Mouse (Mus musculus) ES-E14 (cell line): ENCODE measurements at regions not wholly inside any gene's neighbourhood (a gene's known extent, or its start where the extent isn't known, plus 50 kb on each side); places are given as distances from the start of the nearest gene placed in this dataset.

Source experiments
- DNase-seq: peaks from one replicate; pipeline ENCODE4 v3.0.0-alpha.2; 2013; ENCODE audit warnings: low read depth, low spot score
- H3K27ac ChIP-seq: 2 replicates; pipeline ENCODE4 v1.5.1; 2012; ENCODE audit warnings: low read depth, mild to moderate bottlenecking, low read length, moderate library complexity, mixed read lengths; ENCODE audit not compliant: poor library complexity, insufficient read depth, severe bottlenecking
- H3K36me3 ChIP-seq: 2 replicates; pipeline ENCODE4 v1.6.1; 2012; ENCODE audit warnings: mild to moderate bottlenecking, low read length, moderate library complexity, mixed read lengths; ENCODE audit not compliant: control insufficient read depth, poor library complexity, insufficient read depth, severe bottlenecking
- H3K4me1 ChIP-seq, 2 experiments: fragments of 150-350 bp in 1 of 2; sonication (generic) in 1 of 2; 2 replicates each; pipeline ENCODE4 v1.6.1; 2012; ENCODE audit warnings: low read length in 2 of 2, mild to moderate bottlenecking in 1 of 2, mixed read lengths in 1 of 2; ENCODE audit not compliant: control insufficient read depth in 2 of 2, insufficient read depth in 2 of 2, poor library complexity in 1 of 2
- H3K4me3 ChIP-seq, 2 experiments: fragments of 150-350 bp in 1 of 2; sonication (generic) in 1 of 2; 2 replicates each; pipeline ENCODE4 v1.5.1; 2012; ENCODE audit warnings: low read length in 2 of 2, low read depth in 1 of 2, mild to moderate bottlenecking in 1 of 2, mixed read lengths in 1 of 2; ENCODE audit not compliant: insufficient read depth in 1 of 2, poor library complexity in 1 of 2, severe bottlenecking in 1 of 2
- H3K9ac ChIP-seq: 2 replicates; pipeline ENCODE4 v1.6.1; 2012; ENCODE audit warnings: low read depth, mild to moderate bottlenecking, low read length, mixed read lengths; ENCODE audit not compliant: poor library complexity, insufficient read depth, severe bottlenecking
- H3K9me3 ChIP-seq: fragments of 150-350 bp; sonication (generic); 2 replicates; pipeline ENCODE4 v1.6.1; 2012; ENCODE audit warnings: low read depth, mild to moderate bottlenecking, low read length; ENCODE audit not compliant: control insufficient read depth, insufficient read depth
- CHD2 ChIP-seq: IDR thresholded peaks from 2 replicates; pipeline ENCODE4 v1.6.1; 2014; ENCODE audit warnings: mild to moderate bottlenecking, low read depth, low read length, inconsistent platforms
- HCFC1 ChIP-seq: IDR thresholded peaks from 2 replicates; pipeline ENCODE4 v1.6.1; 2012; ENCODE audit warnings: low read length, inconsistent platforms, borderline replicate concordance; ENCODE audit not compliant: insufficient read depth
- MAFK ChIP-seq: IDR thresholded peaks from 2 replicates; pipeline ENCODE4 v1.6.1; 2014; ENCODE audit warnings: mild to moderate bottlenecking, low read depth, low read length, inconsistent platforms; ENCODE audit not compliant: insufficient read depth
- ZC3H11A ChIP-seq: IDR thresholded peaks from 2 replicates; pipeline ENCODE4 v1.6.1; 2012; ENCODE audit warnings: low read depth, mild to moderate bottlenecking, inconsistent platforms, low read length, borderline replicate concordance
- ZNF384 ChIP-seq: IDR thresholded peaks from 2 replicates; pipeline ENCODE4 v1.6.1; 2012; ENCODE audit warnings: low read depth, low read length, inconsistent platforms
- in situ Hi-C, 2 experiments: fragments of 600-800 bp; cut with MboI; formaldehyde crosslinking; loops; one replicate each; pipeline ENCODE4 v1.15.1; 2025; ENCODE audit warnings: low sequenced_read_pairs in 2 of 2, inconsistent platforms in 1 of 2; ENCODE audit not compliant: unreplicated experiment in 2 of 2

- no peaks in the 10 kb centered on the region for H3K9me3 ChIP-seq
- H3K9ac ChIP-seq: no peak overlapping the region
- in situ Hi-C loops: no loop called here
- no peaks in the 10 kb centered on the region for H3K36me3 ChIP-seq
- no peak overlapping the region for H3K27ac ChIP-seq
- no peak for DNase-seq
- no peak overlapping the region for H3K4me3 ChIP-seq
- TF ChIP-seq HCFC1: no peak
- TF ChIP-seq ZC3H11A: no peak
- no peak for TF ChIP-seq MAFK
- TF ChIP-seq CHD2: no peak
- no peak for TF ChIP-seq ZNF384
- no peaks in the 10 kb centered on the region for H3K4me1 ChIP-seq
Measured at GRCm38 (mm10) chr5:40045288-40045687, 290.0 kb upstream of the Hs3st1 start.

- Histone ChIP-seq H3K9ac (no peak overlapping the region), H3K36me3 (no peaks in the 10 kb centered on the region), H3K27ac (no peak overlapping the region), H3K4me1 (no peaks in the 10 kb centered on the region), H3K9me3 (no peaks in the 10 kb centered on the region), H3K4me3 (no peak overlapping the region)
- TF ChIP-seq CHD2 (no peak), MAFK (no peak), ZC3H11A (no peak)
- DNase-seq: no peak
- in situ Hi-C loops: no loop called here
Measured at GRCm38 (mm10) chr5:40034452-40034851, 279.2 kb upstream of the Hs3st1 start.

GRCm38 (mm10) chr5:40033686-40034085 is 278.4 kb upstream of the Hs3st1 start:
- in situ Hi-C loops: no loop called here
- Histone ChIP-seq H3K4me3 (no peak overlapping the region), H3K36me3 (no peaks in the 10 kb centered on the region), H3K4me1 (no peaks in the 10 kb centered on the region), H3K9me3 (no peaks in the 10 kb centered on the region), H3K27ac (no peak overlapping the region), H3K9ac (no peak overlapping the region)
- DNase-seq: no peak
- TF ChIP-seq CHD2: no peak
- TF ChIP-seq ZC3H11A: no peak
- TF ChIP-seq ZNF384: no peak
- no peak for TF ChIP-seq HCFC1

GRCm38 (mm10) chr5:40030261-40030660 is 275.0 kb upstream of the Hs3st1 start:
- no peak for DNase-seq
- no peaks in the 10 kb centered on the region for H3K9me3 ChIP-seq
- H3K4me1 ChIP-seq: no peaks in the 10 kb centered on the region
- H3K9ac ChIP-seq: no peak overlapping the region
- no peak for TF ChIP-seq HCFC1
- TF ChIP-seq ZNF384: no peak
- no peak for TF ChIP-seq ZC3H11A
- TF ChIP-seq CHD2: no peak
- no peak for TF ChIP-seq MAFK
- no peak overlapping the region for H3K27ac ChIP-seq
- no peaks in the 10 kb centered on the region for H3K36me3 ChIP-seq
- in situ Hi-C loops: no loop called here
- H3K4me3 ChIP-seq: no peak overlapping the region

GRCm38 (mm10) chr5:40015946-40016345 is 260.7 kb upstream of the Hs3st1 start:
- H3K36me3 ChIP-seq: no peaks in the 10 kb centered on the region
- TF ChIP-seq HCFC1 (no peak), MAFK (no peak), ZNF384 (no peak), CHD2 (no peak), ZC3H11A (no peak)
- DNase-seq: no peak

More at GRCm38 (mm10) chr5:40015946-40016345, 260.7 kb upstream of the Hs3st1 start:
- H3K9ac ChIP-seq: no peak overlapping the region
- no peak overlapping the region for H3K27ac ChIP-seq
- no peak overlapping the region for H3K4me3 ChIP-seq
- in situ Hi-C loops: no loop called here
- H3K4me1 ChIP-seq: no peaks in the 10 kb centered on the region
- H3K9me3 ChIP-seq: no peaks in the 10 kb centered on the region
